Mouse (Mus musculus) intestine, postnatal 0 days (tissue): ENCODE results near the gene Smpd3. TPM values are rescaled to one million over a fixed set of nuclear protein-coding genes. Genes with fewer than 3 reads are reported as not detected.

Source experiments
- ATAC-seq: fragments of 200-750 bp; cut with Nextera tagmentation; 2 replicates; pipeline ENCODE4 v1.8.0; 2017; ENCODE audit warnings: mild to moderate bottlenecking, moderate TSS enrichment, moderate library complexity
- H3K27ac ChIP-seq: fragments of 300-500 bp; sonication (generic); 2 replicates; pipeline ENCODE4 v1.5.1; 2014; ENCODE audit warnings: mild to moderate bottlenecking, low read depth, low read length, moderate library complexity
- H3K27me3 ChIP-seq: fragments of 300-500 bp; sonication (generic); replicated peaks from 2 replicates; pipeline ENCODE4 v1.6.1; 2014; ENCODE audit warnings: low read length, mixed read lengths; ENCODE audit not compliant: control insufficient read depth, insufficient read depth
- H3K36me3 ChIP-seq: fragments of 300-500 bp; sonication (generic); 2 replicates; pipeline ENCODE4 v1.6.1; 2014; ENCODE audit warnings: mild to moderate bottlenecking, moderate library complexity; ENCODE audit not compliant: control insufficient read depth, insufficient read depth
- H3K4me1 ChIP-seq: fragments of 300-500 bp; sonication (generic); replicated peaks from 2 replicates; pipeline ENCODE4 v1.6.1; 2014; ENCODE audit warnings: antibody characterized with exemption, low read length, mixed read lengths; ENCODE audit not compliant: control insufficient read depth, insufficient read depth
- H3K4me2 ChIP-seq: fragments of 300-500 bp; sonication (generic); replicated peaks from 2 replicates; pipeline ENCODE4 v1.6.1; 2014; ENCODE audit warnings: low read depth, mild to moderate bottlenecking, moderate library complexity
- H3K4me3 ChIP-seq: fragments of 300-500 bp; sonication (generic); 2 replicates; pipeline ENCODE4 v1.5.1; 2014; ENCODE audit warnings: low read depth, low read length
- H3K9ac ChIP-seq: fragments of 300-500 bp; sonication (generic); 2 replicates; pipeline ENCODE4 v1.6.1; 2014; ENCODE audit warnings: mild to moderate bottlenecking, low read depth, low read length
- H3K9me3 ChIP-seq: fragments of 300-500 bp; sonication (generic); 2 replicates; pipeline ENCODE4 v1.6.1; 2016; ENCODE audit warnings: mixed run types; ENCODE audit not compliant: control insufficient read depth
- CTCF ChIP-seq: sonication (generic); IDR thresholded peaks from 2 replicates; pipeline ENCODE4 v1.5.1; 2016; ENCODE audit warnings: low read depth, mild to moderate bottlenecking, control low read depth, antibody characterized with exemption, moderate library complexity
- WGBS: fragments of 180-500 bp; shearing (Covaris S2); extraction: QIAGEN DNeasy Blood & Tissue Kit; methylation state at CpG from one replicate; pipeline ENCODE4 v1.1.7; 2014; 5-methylcytosine and 5-hydroxymethylcytosine counted together
- polyA plus RNA-seq: library from polyadenylated mRNA; unstranded; fragments of >200 nt; fragmentation: Nextera tagmentation; extraction: Ambion mirVana; gene quantifications from 2 replicates; pipeline ENCODE4 v1.2.1, GENCODE M21; 2015

Gene Smpd3
- polyA plus RNA-seq, 1 experiment from 2014 or later, result 10.6 TPM

DNA sequence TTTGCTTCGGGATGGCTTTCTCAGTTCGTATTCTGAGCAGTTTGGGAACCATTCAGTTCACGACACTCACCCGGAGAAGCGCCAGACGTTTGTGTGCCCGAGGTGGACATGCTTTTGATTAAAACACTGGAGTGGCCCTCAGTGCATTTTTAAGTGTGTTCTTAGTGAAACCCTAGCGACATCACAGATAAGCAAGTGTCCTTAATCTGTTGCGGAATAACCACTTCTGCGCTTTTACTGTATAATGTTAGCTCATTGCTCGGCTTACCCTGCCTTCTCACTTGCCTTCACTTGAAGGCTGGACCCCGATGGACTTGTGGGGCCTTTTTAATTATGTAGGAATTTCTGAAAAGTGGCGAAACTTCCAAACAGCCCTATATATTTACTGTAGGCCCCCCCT lies 126.4 kb downstream of the Smpd3 start:
- Histone ChIP-seq H3K27me3 (no peaks in the 10 kb centered on the region), H3K27ac (peak overlapping the region; percentile 95; the same call in 1 of the 2 replicates), H3K9me3 (no peaks in the 10 kb centered on the region), H3K9ac (peak overlapping the region; percentile 89), H3K4me3 (peak overlapping the region; percentile 82), H3K4me1 (peaks cover 8% of the 10 kb centered on the region; the same call in 1 of the 2 replicates), H3K36me3 (peaks cover 20% of the 10 kb centered on the region; the same call in 1 of the 2 replicates), H3K4me2 (peak overlapping the region; percentile 81)
- WGBS, result 2% methylated on average over 13 of the region's 13 CpGs
- TF ChIP-seq CTCF, result no peak
- no peak for ATAC-seq

GRCm38 (mm10) chr8:106210821-106211345 lies 126.9 kb downstream of the Smpd3 start, which contains the start of the genes Slc7a6os and Prmt7:
Gene Slc7a6os (minus strand): TSS chr8:106210935.
Gene Prmt7 (plus strand): TSS chr8:106210936.
- peak within 1 kb of the TSS; percentile 82 for H3K4me3 ChIP-seq
- peak within 1 kb of the TSS; percentile 89 for H3K9ac ChIP-seq
- peak within 1 kb of the TSS; percentile 95 for H3K27ac ChIP-seq
- peaks cover 8% of the 10 kb centered on the region; the same call in 1 of the 2 replicates for H3K4me1 ChIP-seq
- peak; percentile 99 for ATAC-seq
- H3K36me3 ChIP-seq, result peaks cover 20% of the 10 kb centered on the region; the same call in 1 of the 2 replicates
- peak within 1 kb of the TSS; percentile 81 for H3K4me2 ChIP-seq
- H3K9me3 ChIP-seq, result no peaks in the 10 kb centered on the region
- TF ChIP-seq CTCF, result no peak
- no peaks in the 10 kb centered on the region for H3K27me3 ChIP-seq
- WGBS, result under 1% methylated on average over 52 of the region's 52 CpGs

GRCm38 (mm10) chr8:106210035-106210731 lies 127.6 kb downstream of the Smpd3 start:
- Histone ChIP-seq H3K4me3 (peak overlapping the region; percentile 82), H3K4me2 (peak overlapping the region; percentile 81), H3K36me3 (peaks cover 20% of the 10 kb centered on the region; the same call in 1 of the 2 replicates), H3K9me3 (no peaks in the 10 kb centered on the region), H3K27ac (peak overlapping the region; percentile 95), H3K4me1 (peaks cover 8% of the 10 kb centered on the region; the same call in 1 of the 2 replicates), H3K9ac (peak overlapping the region; percentile 89), H3K27me3 (no peaks in the 10 kb centered on the region)
- no peak for TF ChIP-seq CTCF
- ATAC-seq, result peak; percentile 77
- WGBS, result under 1% methylated on average over 34 of the region's 35 CpGs

Other genes starting within 250 kb of the Smpd3 start
- 9.2 and 11.0 TPM in 2 replicates for gene Esrp2, start 201.0 kb downstream of the Smpd3 start, polyA plus RNA-seq
- 7.4 and 7.9 TPM in 2 replicates for gene Pla2g15, start 187.6 kb downstream of the Smpd3 start, polyA plus RNA-seq
- 18.0 and 18.4 TPM in 2 replicates for gene Slc7a6, start 169.1 kb downstream of the Smpd3 start, polyA plus RNA-seq
- gene Slc7a6os, start 127.1 kb downstream of the Smpd3 start, polyA plus RNA-seq, result 17.0 and 21.0 TPM in 2 replicates
- 11.7 and 12.2 TPM in 2 replicates for gene Prmt7, start 127.1 kb downstream of the Smpd3 start, polyA plus RNA-seq
- 5.6 and 6.6 TPM in 2 replicates for gene Zfp90, start 77.3 kb upstream of the Smpd3 start, polyA plus RNA-seq
- not detected in 2 replicates for gene 6030452D12Rik, start 162.5 kb upstream of the Smpd3 start, polyA plus RNA-seq
- 2.9 and 3.6 TPM in 2 replicates for gene Cdh3, start 172.9 kb upstream of the Smpd3 start, polyA plus RNA-seq
- gene Gm10073, start 235.5 kb upstream of the Smpd3 start, polyA plus RNA-seq, result 8.8 and 9.2 TPM in 2 replicates